Mouse (Mus musculus) megakaryocyte, adult 5-6 weeks (primary cell): ENCODE data around the gene Gm21987. TPM values are rescaled to one million over a fixed set of nuclear protein-coding genes. Genes with fewer than 3 reads are reported as not detected.

Experiments
- ATAC-seq: 2 replicates; pipeline ENCODE4 v1.8.0; 2016; ENCODE audit warnings: mild to moderate bottlenecking, inconsistent platforms; ENCODE audit not compliant: poor library complexity, severe bottlenecking
- total RNA-seq, 2 experiments: library from RNA; stranded (forward) in 1 of 2; stranded (reverse) in 1 of 2; fragments of 153-499, 151-499 nt in 1 of 2; fragments of 221-1000, 200-1000 nt in 1 of 2; gene quantifications; 2 replicates each; pipeline versions ENCODE4 v1.2.3 to v1.2.4; 2015 to 2017

The Gm21987 gene
- total RNA-seq, 2 experiments from 2014 or later, result not detected

DNA sequence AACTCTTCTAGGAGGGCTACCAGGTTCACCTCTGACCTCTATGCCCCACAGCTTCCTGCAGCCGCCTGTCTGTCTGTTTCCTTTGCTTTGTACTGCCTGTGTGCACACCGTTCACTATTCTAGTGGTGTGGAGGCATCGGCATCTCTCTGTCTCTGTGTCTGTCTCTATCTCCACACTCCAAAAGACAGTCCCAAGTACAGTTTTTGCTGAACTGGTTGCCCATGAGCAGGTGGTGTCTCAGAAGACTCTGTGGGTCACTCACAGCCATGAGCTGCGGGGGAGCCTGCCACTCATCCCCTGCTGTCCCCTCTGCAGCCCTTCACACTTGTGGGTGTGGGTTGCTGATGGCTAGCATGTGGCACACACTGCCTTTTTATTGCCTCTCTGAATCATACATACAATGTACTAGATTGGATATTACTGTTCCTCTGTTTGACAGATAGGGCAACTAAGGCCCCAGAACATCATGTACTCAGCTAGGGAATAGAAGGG, 23.2 kb downstream of the Gm21987 start:
- ATAC-seq, result no peak

DNA sequence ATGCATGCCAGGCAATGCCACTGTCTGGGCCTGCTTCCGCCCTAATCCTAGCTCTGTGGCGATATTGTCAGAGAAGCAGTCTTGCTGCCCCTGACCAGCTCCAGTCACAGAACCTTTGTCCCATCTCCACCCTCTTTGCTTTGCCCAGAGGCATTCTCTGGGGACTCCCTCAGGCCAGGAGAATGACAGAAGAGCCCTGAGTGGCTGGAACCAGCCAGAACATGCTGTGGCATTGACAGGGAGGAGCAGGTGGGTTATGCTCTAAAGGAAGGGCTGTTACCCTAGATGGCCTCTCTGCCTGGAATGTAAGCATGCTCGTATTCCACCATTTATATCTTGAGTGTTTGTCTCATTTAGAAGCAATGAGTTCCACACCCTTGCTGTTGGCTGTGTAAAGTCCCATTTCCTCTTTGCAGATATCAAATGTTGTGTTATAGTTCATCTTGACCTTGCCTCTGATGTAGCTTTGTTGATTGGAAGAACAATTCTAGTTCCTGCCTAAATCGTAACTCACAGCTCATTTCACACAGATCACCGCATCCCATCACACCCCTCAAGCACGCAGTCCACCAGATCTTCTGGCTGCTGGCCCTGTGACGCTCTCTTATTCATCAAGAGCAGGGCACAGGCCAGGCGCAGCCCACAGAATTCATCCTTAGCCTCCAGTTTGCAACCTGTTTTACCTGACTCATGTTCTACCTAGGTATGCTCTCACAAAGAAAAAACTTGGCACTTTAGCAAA, 24.0 kb downstream of the Gm21987 start:
- no peak for ATAC-seq

DNA sequence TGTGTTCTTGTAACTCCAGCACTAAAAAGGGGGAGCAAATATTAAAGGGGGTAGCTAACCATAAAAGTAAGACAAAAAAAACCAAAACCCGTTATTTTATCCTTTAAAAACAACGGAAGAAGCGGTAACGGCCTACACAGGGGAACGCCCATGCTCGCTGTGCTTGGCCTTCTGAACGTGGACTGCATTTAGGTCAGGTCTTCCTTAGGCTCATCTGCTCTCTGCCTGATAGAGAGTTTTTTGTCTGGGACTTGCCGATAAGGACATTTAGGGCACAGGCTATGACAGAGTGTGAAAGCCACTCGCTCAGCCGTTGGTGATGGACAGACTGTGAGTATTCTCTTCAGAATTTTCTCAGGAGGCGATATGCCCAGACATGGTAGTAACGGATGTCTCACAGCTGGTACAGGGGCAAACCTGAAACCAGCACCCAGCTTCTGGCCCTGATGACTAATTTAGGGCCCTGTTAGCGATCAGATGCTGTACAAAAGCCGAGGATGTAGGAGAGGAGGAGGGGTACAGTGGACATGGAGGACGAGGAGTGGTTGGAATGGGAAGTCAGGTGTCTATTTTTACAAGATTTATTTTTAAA, 25.0 kb downstream of the Gm21987 start:
- ATAC-seq, result no peak

DNA sequence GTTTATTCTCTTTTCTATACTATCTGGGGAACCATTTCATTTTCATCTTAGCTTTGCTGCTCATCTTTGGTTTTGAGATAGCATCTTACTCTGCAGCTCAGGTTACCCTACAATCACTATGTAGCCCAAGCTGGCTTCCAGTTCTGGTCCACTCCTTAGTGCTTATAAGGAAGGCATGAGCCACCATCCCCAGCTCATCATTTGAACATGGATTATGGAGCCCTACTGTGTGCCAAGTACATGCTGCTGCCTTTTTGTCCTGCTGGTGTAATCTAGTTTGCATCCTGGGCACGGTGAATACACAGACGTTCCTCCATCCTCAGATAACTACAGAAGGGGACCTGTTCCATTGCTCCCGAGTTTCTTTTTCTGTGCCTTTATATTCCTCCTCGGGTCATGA, 26.0 kb downstream of the Gm21987 start:
- ATAC-seq, result no peak

DNA sequence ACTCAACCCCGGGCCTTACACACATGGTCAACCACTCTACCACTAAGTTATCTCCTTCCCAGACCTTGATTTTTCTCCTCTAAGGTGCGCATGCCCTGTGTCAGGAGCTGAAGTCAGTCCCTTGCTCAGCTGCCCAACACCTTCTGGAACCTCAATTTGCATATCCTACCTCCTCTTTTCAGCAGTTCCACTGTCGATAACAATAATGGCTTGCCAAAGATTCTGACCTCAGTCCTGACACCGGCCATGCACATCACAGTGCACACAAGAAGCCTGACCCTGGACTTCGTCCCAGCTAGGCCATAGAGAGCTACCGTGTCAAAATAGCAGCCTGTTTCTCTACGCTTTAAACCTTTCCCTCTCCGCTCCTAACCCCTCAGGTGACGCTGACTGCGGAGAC, 26.6 kb downstream of the Gm21987 start:
- ATAC-seq, result no peak

DNA sequence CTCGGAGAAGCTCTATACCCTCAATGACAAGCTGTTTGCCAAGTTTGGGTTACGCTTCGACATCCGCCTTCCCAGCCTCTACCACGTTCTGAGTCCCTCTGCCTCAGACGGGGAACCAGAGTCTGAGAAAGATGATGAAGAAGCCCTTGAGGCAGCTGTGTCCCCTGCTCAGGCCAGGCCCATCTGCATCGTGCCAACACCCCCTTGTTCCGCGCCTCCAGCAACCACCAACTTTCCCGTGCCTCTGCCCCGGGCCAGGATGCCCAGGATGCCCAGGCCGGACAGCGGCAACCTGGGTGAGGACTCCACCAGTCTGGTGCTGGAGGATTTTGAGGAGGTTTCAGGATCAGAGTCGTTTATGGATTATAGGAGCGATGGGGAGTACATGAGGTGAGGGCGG, 27.1 kb downstream of the Gm21987 start:
- ATAC-seq, result no peak

DNA sequence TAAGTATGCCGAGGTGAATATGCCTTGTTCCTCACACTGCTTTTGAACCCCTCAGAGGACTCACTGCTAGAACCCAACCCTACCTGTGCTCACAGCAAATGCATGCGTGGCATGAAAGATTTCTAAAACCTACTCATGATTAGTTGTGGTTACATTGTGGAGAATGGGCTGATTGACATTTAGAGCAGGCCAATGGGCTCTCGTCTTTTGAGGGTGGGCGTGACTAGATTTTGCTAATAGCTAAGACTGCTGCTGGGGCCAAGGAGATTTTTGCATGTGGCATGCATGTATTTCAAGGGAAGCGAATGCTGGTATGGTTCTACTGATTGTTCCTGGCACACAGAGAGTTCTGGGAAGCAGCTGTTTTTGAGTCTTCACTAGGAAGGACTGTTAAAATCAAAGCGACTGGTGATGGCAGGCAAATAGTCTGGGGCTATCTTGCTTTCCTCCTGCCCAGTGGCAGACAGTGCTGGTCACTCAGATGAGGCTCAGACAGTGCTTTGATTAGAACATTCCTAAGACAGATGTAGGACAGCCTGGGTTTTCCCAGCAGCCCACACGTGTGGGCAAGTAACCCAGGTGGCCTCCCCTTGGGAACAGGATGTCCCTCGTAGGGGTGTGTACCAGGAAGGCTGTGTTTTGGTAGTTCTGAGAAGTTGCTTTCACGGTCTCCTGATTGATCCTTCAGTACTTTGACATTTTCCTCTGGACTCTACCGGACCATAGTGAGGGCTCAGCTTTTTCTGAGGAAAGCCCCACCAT, 27.7 kb downstream of the Gm21987 start:
- ATAC-seq, result no peak

DNA sequence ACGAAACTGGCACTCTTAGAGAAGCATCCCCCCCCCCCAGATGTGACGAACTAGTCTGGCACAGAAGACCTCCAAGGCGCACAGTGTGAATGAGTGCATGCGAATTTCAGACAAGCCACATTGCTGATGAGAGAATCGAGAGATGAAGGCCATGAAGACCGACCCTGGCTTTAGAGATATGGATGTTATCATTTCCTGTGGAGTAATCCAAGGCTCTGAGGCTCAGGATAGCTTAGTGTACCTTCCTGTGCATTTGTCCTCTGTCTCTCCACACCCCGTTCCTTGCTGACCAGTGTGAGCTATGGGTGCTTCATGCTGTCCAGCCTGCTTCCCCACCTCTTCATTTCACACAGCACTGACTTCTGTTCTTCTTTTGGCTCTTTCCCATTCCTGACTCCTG, 28.3 kb downstream of the Gm21987 start:
- ATAC-seq, result no peak

DNA sequence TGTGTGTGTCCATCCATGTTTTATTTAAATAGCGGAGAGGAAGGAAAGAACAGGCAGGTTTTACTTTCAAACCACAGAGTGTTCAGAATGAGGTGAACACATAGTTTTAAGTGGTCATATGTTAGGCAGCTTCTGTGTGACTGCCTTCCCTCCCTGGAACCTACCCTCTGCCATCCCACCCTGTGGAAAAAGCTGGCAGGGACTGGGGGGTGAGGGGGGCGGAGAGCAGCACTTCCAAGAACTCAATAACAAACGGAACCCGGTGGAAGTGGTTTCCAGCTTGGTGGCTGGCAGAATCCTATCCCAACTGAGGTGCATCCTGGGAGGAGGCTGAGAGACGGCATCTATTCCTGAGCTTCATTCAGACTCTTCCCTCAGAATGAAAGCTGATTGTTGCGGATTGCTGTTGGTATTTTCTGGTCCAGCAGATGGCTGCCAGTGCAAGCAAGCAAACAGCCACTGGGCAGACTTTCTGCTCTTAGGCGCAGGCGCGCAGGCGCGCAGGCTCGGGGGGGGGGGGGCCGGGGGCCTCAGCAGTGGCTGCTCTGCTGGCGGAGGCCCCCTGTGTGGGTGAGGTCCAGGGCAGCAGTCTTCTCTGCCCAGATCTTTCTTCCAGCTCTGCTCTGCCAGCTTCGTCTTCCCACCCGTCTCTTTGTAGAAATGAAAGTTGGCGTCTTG, 29.5 kb downstream of the Gm21987 start:
- peak; percentile 73 for ATAC-seq

DNA sequence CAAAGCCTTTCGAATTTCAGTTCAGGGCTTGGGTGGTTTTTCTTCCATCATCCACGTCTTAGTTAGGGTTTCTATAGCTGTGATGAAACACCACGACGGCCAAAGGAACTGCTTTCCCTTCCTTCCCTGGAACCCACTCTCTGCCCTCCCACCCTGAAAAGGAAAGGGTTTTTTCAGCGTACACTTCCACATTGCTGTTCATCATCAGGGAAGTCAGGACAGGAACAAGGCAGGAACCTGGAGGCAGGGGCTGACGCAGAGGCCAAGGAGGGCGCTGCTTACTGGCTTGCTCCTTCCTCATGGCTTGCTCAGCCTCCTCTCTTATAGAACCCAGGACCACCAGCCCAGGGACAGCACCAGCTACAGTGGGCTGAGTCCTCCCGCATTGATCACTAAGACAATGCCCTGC, 30.0 kb downstream of the Gm21987 start:
- ATAC-seq, result peak; percentile 73

DNA sequence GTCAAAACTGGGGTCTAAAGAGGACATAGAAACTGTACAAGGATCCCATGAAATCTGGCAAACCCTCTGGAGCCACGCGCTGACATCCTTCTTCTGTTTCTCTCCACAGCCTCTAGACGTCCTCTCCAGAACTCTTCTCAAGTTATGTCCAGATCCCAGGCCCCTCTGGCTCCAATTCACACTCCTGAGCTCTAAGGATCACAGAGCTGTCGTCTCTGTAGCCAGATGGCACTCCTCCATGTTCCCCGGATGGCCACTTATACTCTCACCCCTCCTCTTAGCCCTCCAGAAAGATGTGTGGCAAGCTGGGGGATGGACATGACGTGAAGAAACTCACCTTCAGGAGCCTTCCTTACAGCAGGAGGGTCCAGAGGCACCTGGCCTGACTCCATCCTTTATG, 30.7 kb downstream of the Gm21987 start:
- ATAC-seq, result no peak

DNA sequence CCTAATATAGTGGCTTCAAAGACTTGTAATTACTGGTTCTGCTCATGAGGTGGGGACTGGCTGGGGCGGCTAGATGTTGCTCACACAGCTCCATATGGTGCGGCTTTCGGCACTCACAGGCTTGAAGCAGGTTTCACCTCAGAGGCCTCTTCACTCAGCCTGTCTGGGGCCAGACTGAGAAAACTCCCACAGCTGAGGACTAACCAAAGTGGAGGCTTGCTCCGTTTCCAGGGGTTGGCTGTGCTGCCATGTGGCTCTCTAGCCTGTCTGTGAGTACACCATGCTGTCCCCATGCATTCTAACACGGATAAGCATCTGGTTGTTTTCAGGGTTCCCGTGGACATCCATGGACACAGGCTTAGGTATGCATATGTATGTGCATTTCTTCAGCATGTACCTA, 31.8 kb downstream of the Gm21987 start:
- ATAC-seq, result no peak

DNA sequence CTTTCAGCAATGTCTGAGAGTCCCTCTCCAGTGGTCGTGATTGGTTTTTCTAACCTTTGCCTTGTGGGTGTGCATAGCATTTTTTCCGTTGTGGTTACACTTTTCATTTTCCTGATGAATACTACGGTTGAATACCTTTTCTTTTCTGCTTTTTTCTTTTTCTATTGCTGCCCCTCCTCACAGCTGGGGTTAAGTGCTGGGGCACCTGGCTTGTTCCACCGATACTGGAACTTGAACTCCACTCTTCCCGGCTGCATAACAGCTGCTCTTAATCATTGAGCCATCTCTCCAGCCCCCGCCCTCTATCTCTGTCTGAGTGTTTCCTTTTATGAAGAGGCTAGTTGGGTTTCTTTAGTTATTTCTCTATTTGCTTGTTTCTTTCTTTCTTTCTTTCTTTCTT, 32.2 kb downstream of the Gm21987 start:
- ATAC-seq, result no peak

DNA sequence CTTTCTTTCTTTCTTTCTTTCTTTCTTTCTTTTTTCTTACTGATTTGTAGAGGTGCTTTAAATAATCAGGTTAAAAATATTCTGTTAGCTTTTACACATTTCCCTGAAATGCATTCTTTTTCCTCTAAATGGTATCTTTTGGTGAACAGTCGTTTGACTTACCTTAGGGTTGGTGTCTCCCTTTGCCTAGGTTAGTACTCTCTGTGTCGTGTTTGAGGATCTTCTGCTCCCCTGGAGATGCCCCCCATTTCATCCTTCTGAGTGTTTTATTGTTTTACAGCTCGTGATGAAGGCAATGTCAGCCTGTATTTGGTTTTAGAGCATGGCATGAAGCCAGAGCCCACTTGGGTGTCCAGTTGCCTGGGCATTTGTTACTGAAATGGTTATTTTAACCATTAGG, 32.7 kb downstream of the Gm21987 start:
- no peak for ATAC-seq

DNA sequence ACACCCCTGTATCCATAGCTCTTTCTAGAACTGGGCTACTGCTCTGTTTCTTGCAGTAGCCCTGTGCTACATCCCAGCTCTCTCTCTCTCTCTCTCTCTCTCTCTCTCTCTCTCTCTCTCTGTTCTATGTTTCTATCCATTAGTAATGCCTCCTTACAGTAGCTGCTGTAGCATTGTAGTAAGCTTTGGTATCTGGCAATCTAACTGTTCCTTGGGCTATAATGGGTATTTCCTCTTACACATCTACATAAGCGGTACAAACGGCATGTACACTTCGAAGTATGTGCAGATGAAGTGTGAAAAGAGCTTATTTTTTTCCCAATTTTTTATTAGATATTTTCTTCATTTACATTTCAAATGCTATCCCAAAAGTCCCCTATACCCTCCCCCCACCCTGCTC, 33.1 kb downstream of the Gm21987 start:
- no peak for ATAC-seq

DNA sequence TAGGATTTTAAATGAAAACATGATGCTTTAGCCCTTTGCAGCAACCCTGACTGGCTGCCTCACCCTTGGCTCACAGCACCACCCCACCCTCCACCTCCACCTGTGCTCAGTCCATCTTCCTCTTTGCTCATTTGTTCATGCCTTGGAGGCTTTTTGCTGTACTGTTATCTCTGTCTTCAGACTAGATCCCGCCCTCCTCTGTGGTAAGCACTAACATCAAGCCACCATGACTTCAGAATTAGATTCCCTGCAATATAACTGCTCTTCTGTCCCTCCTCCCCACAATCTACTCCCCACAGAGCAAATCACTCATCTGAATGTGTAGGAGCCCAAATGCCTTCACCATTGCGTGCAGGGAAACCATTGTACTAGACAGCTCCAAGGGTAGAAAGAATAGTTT, 36.8 kb downstream of the Gm21987 start:
- ATAC-seq, result 0 out of 2 replicates have a peak, but pooled peaks have one; percentile 24

DNA sequence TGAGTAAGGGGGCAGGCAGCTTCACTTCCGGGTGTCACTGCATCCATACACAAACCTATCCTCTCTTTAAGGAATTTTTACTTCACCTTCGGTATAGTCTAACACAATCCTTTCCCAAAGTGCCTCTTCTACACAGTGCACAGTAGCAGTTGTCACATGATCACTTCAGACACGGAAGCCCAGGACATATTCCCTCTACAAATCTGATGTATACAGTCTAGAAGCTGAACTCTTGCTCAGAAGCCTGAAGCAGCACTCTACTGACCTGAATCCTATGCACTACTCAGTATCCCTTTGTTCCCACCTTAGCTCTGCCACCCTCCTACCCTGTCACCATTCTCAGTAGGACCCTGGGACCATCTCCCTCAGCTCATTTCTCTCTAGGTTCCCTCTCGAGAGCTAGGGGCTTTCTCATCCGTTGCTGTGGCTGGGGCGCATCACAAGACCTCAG, 38.4 kb downstream of the Gm21987 start:
- ATAC-seq, result 0 out of 2 replicates have a peak, but pooled peaks have one; percentile 15

DNA sequence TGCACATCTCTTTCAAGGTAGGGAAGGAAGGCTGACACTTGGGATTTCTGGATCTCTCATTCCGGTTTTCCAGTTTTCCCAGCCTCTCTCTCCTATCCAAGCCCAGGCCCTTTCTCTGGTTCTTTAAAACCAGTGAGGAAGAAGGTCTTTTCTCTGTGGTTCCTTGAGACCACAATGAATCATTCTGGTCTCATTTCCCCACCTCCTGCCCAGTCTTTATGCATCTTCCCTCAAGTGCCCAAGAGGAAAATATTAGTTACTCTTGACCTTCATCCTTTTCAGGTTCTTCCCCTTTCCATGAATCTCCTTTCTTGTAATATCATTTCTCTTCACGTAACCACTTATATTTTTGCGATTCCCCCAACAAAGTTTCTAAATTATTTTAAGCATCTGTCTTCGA, 38.9 kb downstream of the Gm21987 start:
- ATAC-seq, result peak; percentile 69; the same call in 1 of the 2 replicates

DNA sequence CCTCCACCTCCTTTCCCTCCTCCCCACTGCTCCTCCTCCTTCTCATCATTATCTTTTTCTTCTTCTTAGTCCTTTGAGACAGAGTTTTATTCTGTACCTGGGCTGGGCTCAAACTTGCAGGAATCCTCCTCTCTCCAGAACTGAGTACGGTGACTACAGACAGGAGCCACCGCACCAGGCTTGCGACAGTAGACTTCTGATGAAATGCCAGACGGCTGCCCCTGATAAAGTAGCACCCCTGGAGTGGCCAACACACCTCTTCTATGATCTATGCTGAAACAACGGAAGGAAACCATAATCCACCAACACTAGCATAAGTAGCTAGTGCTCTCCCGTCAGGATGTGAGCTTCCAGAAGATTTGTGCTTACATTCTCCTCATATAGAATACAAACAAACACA, 40.5 kb downstream of the Gm21987 start:
- no peak for ATAC-seq

DNA sequence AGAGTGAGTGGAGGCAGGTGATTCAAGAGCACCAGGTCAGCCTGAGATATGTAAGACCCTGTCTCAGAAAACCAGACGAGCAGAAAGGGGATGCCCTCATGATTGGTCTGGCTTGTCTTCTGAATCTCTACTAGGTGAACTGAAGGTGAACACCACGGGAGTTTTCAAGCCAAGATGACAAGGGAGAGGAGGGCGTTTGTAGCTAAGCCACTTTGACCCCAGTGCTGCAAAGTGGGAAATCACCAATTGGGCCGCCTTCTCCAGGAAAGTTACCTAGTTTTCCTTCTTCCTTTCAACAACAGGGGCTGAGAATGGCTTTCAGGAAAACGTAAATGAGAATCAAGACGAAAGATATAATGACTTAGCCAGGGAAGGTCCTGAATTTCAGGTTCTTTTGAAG, 41.9 kb downstream of the Gm21987 start:
- ATAC-seq, result no peak

DNA sequence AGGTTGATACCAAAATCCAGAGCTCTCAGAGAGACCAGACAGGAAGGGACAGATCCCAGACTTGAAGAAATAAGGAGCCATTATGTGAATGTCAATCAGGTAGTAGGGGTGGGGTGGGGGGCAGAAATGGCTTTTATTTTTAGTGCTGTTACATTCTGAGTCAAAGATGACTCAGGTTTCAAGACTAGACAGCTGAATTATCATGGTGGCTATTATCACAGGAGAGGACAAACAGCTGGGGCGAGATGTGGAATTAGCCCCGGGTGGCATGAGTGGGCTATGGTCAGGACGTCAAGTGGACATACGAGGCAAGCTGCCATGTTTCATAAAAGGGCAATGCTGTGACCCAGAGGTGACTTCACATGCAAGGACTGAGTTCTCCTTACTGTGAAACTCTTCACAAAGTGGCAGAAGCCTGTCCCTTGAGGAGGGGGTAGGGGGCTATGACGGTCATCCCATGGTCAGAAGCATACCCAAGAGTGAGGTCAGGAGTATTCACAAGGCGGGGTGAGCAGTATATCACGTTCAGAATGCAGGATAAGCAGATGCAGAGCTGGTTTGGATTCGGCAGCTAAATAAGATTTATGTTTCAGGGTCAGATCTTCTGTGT, 42.5 kb downstream of the Gm21987 start:
- no peak for ATAC-seq
